Mouse (Mus musculus) bone marrow, adult 2 months (tissue): ENCODE measurements at regions not wholly inside any gene's neighbourhood (a gene's known extent, or its start where the extent isn't known, plus 50 kb on each side); places are given as distances from the start of the nearest gene placed in this dataset.

Source experiments
- CTCF ChIP-seq: fragments of 200-500 bp; IDR thresholded peaks from 2 replicates; pipeline ENCODE4 v1.5.1; 2011; ENCODE audit warnings: low read length, control low read depth; ENCODE audit not compliant: control insufficient read depth, insufficient read depth
- POLR2A ChIP-seq: fragments of 200-500 bp; IDR thresholded peaks from 2 replicates; pipeline ENCODE4 v1.6.1; 2011; ENCODE audit warnings: low read depth, mild to moderate bottlenecking, control low read depth, low read length, borderline replicate concordance; ENCODE audit not compliant: control insufficient read depth

GRCm38 (mm10) chr17:48726460-48726859 is 205.7 kb upstream of the Lrfn2 start:
- TF ChIP-seq CTCF (no peak), POLR2A (no peak)
